Mouse (Mus musculus): ENCODE results near the gene Zbtb21. TPM values are rescaled to one million over a fixed set of nuclear protein-coding genes. Genes with fewer than 3 reads are reported as not detected.

Gene Zbtb21
- polyA plus RNA-seq, 1 experiment, result 17.5 TPM

Other genes starting within 250 kb of the Zbtb21 start
- 16.5 and 17.0 TPM in 2 replicates for gene Ripk4, start 198.8 kb downstream of the Zbtb21 start, polyA plus RNA-seq (2012; rRNA removed)
- 8.4 and 8.6 TPM in 2 replicates for gene Prdm15, start 110.8 kb downstream of the Zbtb21 start, polyA plus RNA-seq (2012; rRNA removed)
- 13.2 and 19.0 TPM in 2 replicates for gene C2cd2, start within 50 bp of the Zbtb21 start, polyA plus RNA-seq (2012; rRNA removed)
- gene B230307C23Rik, start 34.7 kb upstream of the Zbtb21 start, polyA plus RNA-seq (2012; rRNA removed), result 5.4 and 5.8 TPM in 2 replicates
- 4.1 and 4.6 TPM in 2 replicates for gene A630089N07Rik, start 119.8 kb upstream of the Zbtb21 start, polyA plus RNA-seq (2012; rRNA removed)

Data from gonadal fat pad, adult 2 months (tissue).